Mouse (Mus musculus) liver, embryonic 11.5 days (tissue): ENCODE measurements at regions not wholly inside any gene's neighbourhood (a gene's known extent, or its start where the extent isn't known, plus 50 kb on each side); places are given as distances from the start of the nearest gene placed in this dataset.

Source experiments
- ATAC-seq: fragments of 200-750 bp; cut with Nextera tagmentation; replicated peaks from 2 replicates; pipeline ENCODE4 v1.8.0; 2017; ENCODE audit warnings: moderate number of reproducible peaks, mild to moderate bottlenecking, moderate TSS enrichment, moderate library complexity; ENCODE audit not compliant: low FRiP score
- DNase-seq: peaks from one replicate; pipeline ENCODE4 v3.0.0-alpha.2; 2017; ENCODE audit warnings: low spot score
- H3K27ac ChIP-seq: fragments of 300-500 bp; sonication (generic); 2 replicates; pipeline ENCODE4 v1.5.1; 2014; ENCODE audit warnings: mild to moderate bottlenecking, low read depth, low read length, control low read depth
- H3K27me3 ChIP-seq: fragments of 300-500 bp; sonication (generic); replicated peaks from 2 replicates; pipeline ENCODE4 v1.6.1; 2014; ENCODE audit warnings: low read length, mixed read lengths; ENCODE audit not compliant: control insufficient read depth, insufficient read depth
- H3K36me3 ChIP-seq: fragments of 300-500 bp; sonication (generic); 2 replicates; pipeline ENCODE4 v1.6.1; 2014; ENCODE audit warnings: mild to moderate bottlenecking, low read length, moderate library complexity, mixed read lengths; ENCODE audit not compliant: control insufficient read depth, insufficient read depth
- H3K4me1 ChIP-seq: fragments of 300-500 bp; sonication (generic); replicated peaks from 2 replicates; pipeline ENCODE4 v1.6.1; 2014; ENCODE audit warnings: low read length, mixed read lengths; ENCODE audit not compliant: control insufficient read depth, insufficient read depth
- H3K4me2 ChIP-seq: fragments of 300-500 bp; sonication (generic); 2 replicates; pipeline ENCODE4 v1.6.1; 2014; ENCODE audit warnings: mild to moderate bottlenecking, control low read depth, moderate library complexity
- H3K4me3 ChIP-seq: fragments of 300-500 bp; sonication (generic); 2 replicates; pipeline ENCODE4 v1.5.1; 2014; ENCODE audit warnings: low read depth, low read length, control low read depth
- H3K9ac ChIP-seq: fragments of 300-500 bp; sonication (generic); 2 replicates; pipeline ENCODE4 v1.6.1; 2014; ENCODE audit warnings: low read depth, low read length, control low read depth
- H3K9me3 ChIP-seq: fragments of 300-500 bp; sonication (generic); 2 replicates; pipeline ENCODE4 v1.6.1; 2016; ENCODE audit warnings: low read length, inconsistent platforms, mixed read lengths; ENCODE audit not compliant: control insufficient read depth
- WGBS: fragments of 180-500 bp; shearing (Covaris S2); extraction: QIAGEN DNeasy Blood & Tissue Kit; methylation state at CpG from one replicate; pipeline ENCODE4 v1.1.7; 2014; 5-methylcytosine and 5-hydroxymethylcytosine counted together

DNA sequence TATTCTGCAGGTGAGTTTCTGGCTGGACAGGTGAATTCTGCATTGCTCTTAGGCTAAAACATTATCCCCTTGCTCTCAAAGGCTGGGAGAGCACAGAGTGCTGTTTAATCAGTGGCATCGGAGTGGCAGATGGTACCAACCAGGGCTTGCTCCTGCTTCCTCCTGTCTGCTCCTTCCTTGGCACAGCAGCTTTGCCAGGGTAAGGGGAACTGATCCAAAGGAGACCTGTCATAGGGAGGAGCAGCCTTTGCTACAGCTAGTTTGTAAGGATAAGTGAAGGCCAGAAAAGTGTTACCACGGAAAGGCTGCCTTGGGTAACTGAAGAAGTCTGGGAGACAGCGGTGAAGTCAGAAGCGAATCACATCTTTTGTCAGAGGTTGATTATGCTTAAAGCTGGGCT, 57.0 kb upstream of the Kctd3 start:
- Histone ChIP-seq H3K9ac (no peak overlapping the region), H3K4me2 (no peak overlapping the region), H3K4me1 (no peaks in the 10 kb centered on the region), H3K36me3 (no peaks in the 10 kb centered on the region), H3K27ac (no peak overlapping the region), H3K9me3 (no peaks in the 10 kb centered on the region), H3K4me3 (no peak overlapping the region), H3K27me3 (no peaks in the 10 kb centered on the region)
- ATAC-seq (no peak), DNase-seq (no peak)
- WGBS = 85% methylated on average over 4 of the region's 4 CpGs

DNA sequence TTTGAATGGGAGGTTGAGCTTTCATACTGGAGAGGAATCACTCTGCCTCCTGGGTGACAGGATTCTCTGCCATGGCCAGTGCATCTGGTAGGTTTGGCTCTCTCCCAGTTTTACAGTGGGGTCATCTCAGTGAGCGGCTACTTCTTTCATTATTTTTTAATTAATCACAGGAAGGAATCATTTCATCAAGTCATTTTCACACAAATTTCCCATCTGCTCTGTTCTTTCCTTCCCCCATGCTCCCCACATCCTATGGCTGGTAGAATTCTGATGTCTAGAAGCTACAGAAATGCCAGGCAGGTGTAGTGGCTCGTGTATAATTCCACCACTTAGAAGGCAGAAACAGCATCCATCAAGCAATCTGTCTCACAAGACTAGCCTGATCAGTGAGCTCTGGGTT, 56.1 kb upstream of the Kctd3 start:
- Histone ChIP-seq H3K36me3 (no peaks in the 10 kb centered on the region), H3K4me3 (no peak overlapping the region), H3K27me3 (no peaks in the 10 kb centered on the region), H3K4me2 (no peak overlapping the region), H3K27ac (no peak overlapping the region), H3K9ac (no peak overlapping the region), H3K9me3 (no peaks in the 10 kb centered on the region), H3K4me1 (no peaks in the 10 kb centered on the region)
- no peak for ATAC-seq
- WGBS = 70% methylated on average over 2 of the region's 2 CpGs
- no peak for DNase-seq

DNA sequence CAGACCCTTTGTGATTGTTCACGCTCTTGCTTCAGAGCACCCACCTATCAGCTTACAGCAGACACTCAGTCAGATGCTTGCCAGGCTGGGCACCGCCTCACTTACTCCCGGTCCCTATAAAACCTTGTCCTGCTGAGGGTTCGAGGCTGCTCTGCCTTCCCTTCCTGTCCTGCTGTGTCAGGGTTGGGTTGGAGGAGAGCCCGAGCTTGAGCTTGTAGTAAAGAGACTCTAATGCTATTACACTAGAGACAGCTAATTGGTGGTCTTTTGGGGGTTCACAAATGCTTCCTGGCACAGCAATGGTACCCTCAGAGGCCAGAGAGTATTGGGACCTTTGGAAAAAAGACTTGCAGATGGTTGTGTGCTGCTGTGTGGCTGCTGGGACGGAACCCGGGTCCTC, 55.6 kb upstream of the Kctd3 start:
- no peak for DNase-seq
- Histone ChIP-seq H3K27me3 (no peaks in the 10 kb centered on the region), H3K4me1 (no peaks in the 10 kb centered on the region), H3K4me3 (no peak overlapping the region), H3K9me3 (no peaks in the 10 kb centered on the region), H3K27ac (no peak overlapping the region), H3K9ac (no peak overlapping the region), H3K4me2 (no peak overlapping the region), H3K36me3 (no peaks in the 10 kb centered on the region)
- no peak for ATAC-seq
- WGBS = 77% methylated on average over 7 of the region's 7 CpGs
